Mouse (Mus musculus): ENCODE results near the gene Slc6a15.

GRCm38 (mm10) chr10:103442588-103442987 lies 75.0 kb downstream of the Slc6a15 start:
- TF ChIP-seq CTCF (IDR thresholded peaks at IDR 0.05; ENCODE audit: control insufficient read depth, insufficient read depth, low read length) (no peak), POLR2A (IDR thresholded peaks at IDR 0.05; ENCODE audit: borderline replicate concordance, control insufficient read depth, low read depth, low read length) (no peak)

Data from bone marrow, adult 2 months (tissue).